Comparison of ENCODE assay signal across 22 mouse cellular contexts in genomic region chr11:15649025-15649680, GRCm38 (mm10).
DNase-seq lines count a peak whose midpoint lies in the region; ATAC-seq and TF ChIP-seq lines count a peak whose summit lies in the region.
"Had no signal": no experiment of that assay in that cellular context is flagged by ENCODE, and none has a peak within 500 bp of the region (broad histone marks: within the 10 kb centered on the region; RNA-seq: fewer than 3 reads in every experiment).

No protein-coding gene starts in this region.

- H3K27ac ChIP-seq in hindbrain, embryonic 12.5 days, result no peak overlapping the region
- no peak overlapping the region for H3K27ac ChIP-seq in hindbrain, postnatal 0 days
- no peak overlapping the region for H3K27ac ChIP-seq in hindbrain, embryonic 13.5 days
- no peak overlapping the region for H3K27ac ChIP-seq in midbrain, embryonic 15.5 days
- H3K27ac ChIP-seq in intestine, postnatal 0 days (ENCODE audit: low read depth, low read length), result no peak overlapping the region
- H3K27ac ChIP-seq: limb, embryonic 10.5 days had no signal

- H3K4me2 ChIP-seq in hindbrain, embryonic 12.5 days (replicated peaks), result no peak overlapping the region
- no peak overlapping the region for H3K4me2 ChIP-seq in hindbrain, postnatal 0 days (ENCODE audit: low read depth, low read length)
- H3K4me2 ChIP-seq in hindbrain, embryonic 13.5 days, result no peak overlapping the region
- H3K4me2 ChIP-seq in midbrain, embryonic 15.5 days, result no peak overlapping the region
- no peak overlapping the region for H3K4me2 ChIP-seq in intestine, postnatal 0 days (replicated peaks; ENCODE audit: low read depth)
- H3K4me2 ChIP-seq: heart, embryonic 12.5 days had no signal

- no peaks in the 10 kb centered on the region for H3K36me3 ChIP-seq in hindbrain, embryonic 12.5 days
- no peaks in the 10 kb centered on the region for H3K36me3 ChIP-seq in hindbrain, postnatal 0 days (ENCODE audit: insufficient read depth, low read length)
- no peaks in the 10 kb centered on the region for H3K36me3 ChIP-seq in hindbrain, embryonic 13.5 days
- no peaks in the 10 kb centered on the region for H3K36me3 ChIP-seq in midbrain, embryonic 15.5 days (replicated peaks)
- H3K36me3 ChIP-seq in intestine, postnatal 0 days (ENCODE audit: control insufficient read depth, insufficient read depth), result no peaks in the 10 kb centered on the region
- H3K36me3 ChIP-seq: heart, embryonic 12.5 days; limb, embryonic 10.5 days had no signal

- no peak for DNase-seq in hindbrain, postnatal 0 days (ENCODE audit: low spot score)
- peak; percentile 78 for DNase-seq in brain, embryonic 14.5 days (ENCODE audit: low read depth)
- no peak for DNase-seq in frontal cortex, postnatal 36 days (ENCODE audit: low spot score in 2 of 2)
- no peak for DNase-seq in urinary bladder, postnatal 25 days (ENCODE audit: low spot score)
- DNase-seq: adrenal gland, postnatal 36 days; cerebellum, adult 8-10 months; heart, postnatal 14 days; kidney, adult 9 months; kidney, postnatal 4 days; layer of hippocampus, adult 9-11 months; liver, postnatal 0 days; lung, postnatal 10 days; right cerebral cortex, adult 18-20 months had no signal

- H3K9me3 ChIP-seq in hindbrain, embryonic 12.5 days (replicated peaks), result no peaks in the 10 kb centered on the region
- no peaks in the 10 kb centered on the region for H3K9me3 ChIP-seq in hindbrain, postnatal 0 days (ENCODE audit: low read length)
- no peaks in the 10 kb centered on the region for H3K9me3 ChIP-seq in hindbrain, embryonic 13.5 days
- H3K9me3 ChIP-seq in midbrain, embryonic 15.5 days, result no peaks in the 10 kb centered on the region
- no peaks in the 10 kb centered on the region for H3K9me3 ChIP-seq in intestine, postnatal 0 days (ENCODE audit: control insufficient read depth)
- H3K9me3 ChIP-seq: heart, embryonic 12.5 days; limb, embryonic 10.5 days; megakaryocyte, embryonic 14.5 days had no signal

- TF ChIP-seq POLR2A in brain, embryonic 14.5 days (IDR thresholded peaks at IDR 0.05; ENCODE audit: borderline replicate concordance, extremely low read depth, insufficient read depth, insufficient read length, poor library complexity, severe bottlenecking), result no peak

- ATAC-seq in hindbrain, embryonic 12.5 days (ENCODE audit: low FRiP score), result peak; percentile 85
- no peak for ATAC-seq in hindbrain, postnatal 0 days
- peak; percentile 83 for ATAC-seq in hindbrain, embryonic 13.5 days (ENCODE audit: low FRiP score)
- ATAC-seq in midbrain, embryonic 15.5 days (replicated peaks), result peak; percentile 83
- no peak for ATAC-seq in intestine, postnatal 0 days
- ATAC-seq: inflammation-experienced regulatory T-cells, adult 6 months; liver, postnatal 0 days had no signal

- no peak overlapping the region for H3K4me3 ChIP-seq in hindbrain, embryonic 12.5 days
- no peak overlapping the region for H3K4me3 ChIP-seq in hindbrain, postnatal 0 days (ENCODE audit: low read length)
- no peak overlapping the region for H3K4me3 ChIP-seq in hindbrain, embryonic 13.5 days
- H3K4me3 ChIP-seq in midbrain, embryonic 15.5 days, result no peak overlapping the region
- H3K4me3 ChIP-seq in intestine, postnatal 0 days (ENCODE audit: low read depth, low read length), result no peak overlapping the region
- H3K4me3 ChIP-seq: heart, embryonic 12.5 days; limb, embryonic 10.5 days; megakaryocyte, embryonic 14.5 days had no signal

- no peak for TF ChIP-seq CTCF in hindbrain, postnatal 0 days (IDR thresholded peaks at IDR 0.05; ENCODE audit: low read depth)
- TF ChIP-seq CTCF in brain, embryonic 14.5 days (IDR thresholded peaks at IDR 0.05; ENCODE audit: borderline replicate concordance, extremely low read depth, insufficient read depth, insufficient read length), result no peak
- no peak for TF ChIP-seq CTCF in intestine, postnatal 0 days (IDR thresholded peaks at IDR 0.05; ENCODE audit: low read depth)

- H3K27me3 ChIP-seq in hindbrain, embryonic 12.5 days, result no peaks in the 10 kb centered on the region
- H3K27me3 ChIP-seq in hindbrain, postnatal 0 days (ENCODE audit: insufficient read depth, low read length), result no peaks in the 10 kb centered on the region
- no peaks in the 10 kb centered on the region for H3K27me3 ChIP-seq in hindbrain, embryonic 13.5 days
- no peaks in the 10 kb centered on the region for H3K27me3 ChIP-seq in midbrain, embryonic 15.5 days (replicated peaks)
- no peaks in the 10 kb centered on the region for H3K27me3 ChIP-seq in intestine, postnatal 0 days (replicated peaks; ENCODE audit: control insufficient read depth, insufficient read depth, low read length)
- H3K27me3 ChIP-seq: CH12.LX; heart, embryonic 12.5 days; megakaryocyte, embryonic 14.5 days had no signal

- H3K9ac ChIP-seq in hindbrain, embryonic 12.5 days, result no peak overlapping the region
- no peak overlapping the region for H3K9ac ChIP-seq in hindbrain, postnatal 0 days (replicated peaks; ENCODE audit: low read length)
- H3K9ac ChIP-seq in hindbrain, embryonic 13.5 days, result no peak overlapping the region
- H3K9ac ChIP-seq in midbrain, embryonic 15.5 days, result no peak overlapping the region
- no peak overlapping the region for H3K9ac ChIP-seq in intestine, postnatal 0 days (ENCODE audit: low read depth, low read length)
- H3K9ac ChIP-seq: heart, embryonic 12.5 days; liver, postnatal 0 days had no signal

- H3K4me1 ChIP-seq in hindbrain, embryonic 12.5 days, result no peaks in the 10 kb centered on the region
- H3K4me1 ChIP-seq in hindbrain, postnatal 0 days (ENCODE audit: insufficient read depth, low read length), result no peaks in the 10 kb centered on the region
- no peaks in the 10 kb centered on the region for H3K4me1 ChIP-seq in hindbrain, embryonic 13.5 days (replicated peaks)
- H3K4me1 ChIP-seq in midbrain, embryonic 15.5 days, result no peaks in the 10 kb centered on the region
- no peaks in the 10 kb centered on the region for H3K4me1 ChIP-seq in intestine, postnatal 0 days (replicated peaks; ENCODE audit: control insufficient read depth, insufficient read depth, low read length)
- H3K4me1 ChIP-seq: heart, embryonic 12.5 days; limb, embryonic 10.5 days; megakaryocyte, embryonic 14.5 days had no signal

Comparison
In these comparisons a context has a peak if more than half of its experiments do, and no peak if none do; other contexts are left out.
1. ATAC-seq: peak in hindbrain, embryonic 12.5 days (single experiment), hindbrain, embryonic 13.5 days (single experiment) and midbrain, embryonic 15.5 days (single experiment); none in hindbrain, postnatal 0 days (single experiment) and intestine, postnatal 0 days (single experiment).